Mouse (Mus musculus) embryo, embryonic 9.5 days (tissue): ENCODE results near the gene Coro6.

ENCODE experiments used
- DNase-seq: peaks from one replicate; pipeline ENCODE4 v3.0.0-alpha.2; 2017; ENCODE audit errors: extremely low spot score

The Coro6 gene

GRCm38 (mm10) chr11:77493512-77494343 lies 31.5 kb downstream of the Coro6 start, which contains the start of gene Git1:
TSS of gene Git1 (plus strand) at chr11:77493562.
- peak; percentile 50 for DNase-seq

DNA sequence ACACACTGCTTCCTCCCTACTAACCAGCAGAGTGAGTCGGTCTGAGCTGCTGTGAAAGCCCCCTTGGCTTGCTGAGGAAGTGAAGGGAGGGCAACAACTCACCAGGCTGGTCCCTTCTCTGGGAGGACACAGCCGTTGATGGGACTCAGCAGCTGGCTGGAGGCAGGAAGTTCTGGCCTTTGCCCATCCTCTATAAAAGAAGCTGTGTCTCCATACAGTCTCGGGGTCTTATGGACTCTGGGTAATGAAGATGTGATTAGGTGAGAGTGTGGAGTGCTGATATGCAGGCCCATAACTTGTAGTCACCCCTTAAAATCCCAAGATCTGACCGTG lies 32.1 kb downstream of the Coro6 start:
- no peak for DNase-seq

GRCm38 (mm10) chr11:77494782-77495181 lies 32.6 kb downstream of the Coro6 start:
- DNase-seq = no peak

GRCm38 (mm10) chr11:77495507-77495906 lies 33.3 kb downstream of the Coro6 start:
- DNase-seq = no peak

GRCm38 (mm10) chr11:77497341-77497756 lies 35.1 kb downstream of the Coro6 start:
- peak; percentile 91 for DNase-seq

DNA sequence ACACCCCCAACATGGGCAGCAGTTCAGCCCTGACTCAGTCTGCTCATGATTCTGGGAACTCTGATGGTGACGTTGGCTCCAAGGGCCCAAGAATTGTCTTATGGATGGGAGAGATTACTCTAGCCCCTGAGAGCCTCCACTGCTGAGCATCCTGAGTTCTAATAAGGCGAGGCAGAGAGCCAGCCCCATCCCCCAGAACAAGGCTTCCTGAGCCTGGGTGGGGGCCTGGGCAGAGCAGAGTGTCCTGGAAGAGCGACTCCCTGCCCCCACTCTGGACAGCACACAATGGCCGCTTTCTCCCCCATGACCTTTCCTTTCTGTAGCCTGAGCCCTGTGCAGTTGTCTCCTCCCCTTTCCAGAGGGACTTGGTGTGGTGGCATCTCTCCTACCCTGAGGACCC lies 35.6 kb downstream of the Coro6 start:
- no peak for DNase-seq

GRCm38 (mm10) chr11:77498261-77499139 lies 36.3 kb downstream of the Coro6 start:
- peak; percentile 63 for DNase-seq

DNA sequence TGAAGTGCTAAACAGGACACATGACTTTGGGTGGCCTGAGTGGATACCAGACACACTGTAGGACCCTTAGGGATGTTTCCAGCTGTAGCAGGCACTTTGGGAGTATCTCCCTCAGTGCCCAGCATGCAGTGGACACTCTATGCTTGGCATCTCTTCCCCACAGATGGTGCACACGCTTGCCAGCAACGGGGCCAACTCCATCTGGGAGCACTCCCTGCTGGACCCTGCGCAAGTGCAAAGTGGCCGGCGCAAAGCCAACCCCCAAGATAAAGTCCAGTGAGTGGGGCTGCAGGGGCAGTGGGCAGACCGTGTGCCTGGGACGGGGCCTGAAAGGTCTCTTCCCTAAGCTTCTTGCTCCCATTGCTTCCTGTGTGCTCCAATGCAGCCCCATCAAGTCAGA lies 37.1 kb downstream of the Coro6 start:
- DNase-seq = no peak

DNA sequence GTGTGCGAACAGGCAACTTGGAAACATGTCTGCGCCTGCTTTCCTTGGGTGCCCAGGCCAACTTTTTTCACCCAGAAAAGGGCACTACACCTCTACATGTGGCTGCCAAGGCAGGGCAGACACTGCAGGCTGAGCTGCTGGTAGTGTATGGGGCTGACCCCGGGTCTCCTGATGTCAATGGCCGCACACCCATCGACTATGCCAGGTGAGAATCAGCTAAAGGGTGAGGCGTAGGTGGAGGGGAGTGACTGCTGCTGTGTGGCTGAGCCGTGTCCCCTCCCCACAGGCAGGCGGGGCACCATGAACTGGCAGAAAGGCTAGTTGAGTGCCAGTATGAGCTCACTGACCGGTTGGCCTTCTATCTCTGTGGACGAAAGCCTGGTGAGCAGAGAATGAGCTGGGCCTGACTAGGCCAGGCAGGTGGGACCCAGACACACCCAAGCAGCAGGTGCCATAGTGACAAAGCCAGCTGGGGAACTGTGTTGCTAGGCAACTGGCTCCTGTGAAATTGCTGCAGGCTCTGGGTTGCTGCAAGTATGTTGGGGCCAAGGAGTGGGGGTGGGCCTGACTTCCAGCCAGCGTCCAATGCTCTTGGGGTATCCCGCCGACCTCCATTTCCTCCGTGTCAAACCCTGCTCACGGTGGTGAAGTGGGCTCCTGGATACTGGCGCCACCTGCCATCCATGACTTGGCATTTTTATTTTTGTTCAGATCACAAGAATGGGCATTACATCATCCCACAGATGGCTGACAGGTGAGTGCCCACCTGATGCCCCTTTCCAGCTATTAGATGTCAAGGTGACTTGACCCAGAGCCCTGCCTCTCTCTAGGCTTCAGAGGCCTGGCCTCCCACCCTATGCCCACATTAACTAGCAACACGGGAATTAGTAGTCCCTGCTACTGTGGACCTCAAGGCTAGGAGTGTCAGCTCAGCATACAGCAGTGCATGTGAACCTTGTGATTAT lies 38.4 kb downstream of the Coro6 start:
- DNase-seq = no peak

DNA sequence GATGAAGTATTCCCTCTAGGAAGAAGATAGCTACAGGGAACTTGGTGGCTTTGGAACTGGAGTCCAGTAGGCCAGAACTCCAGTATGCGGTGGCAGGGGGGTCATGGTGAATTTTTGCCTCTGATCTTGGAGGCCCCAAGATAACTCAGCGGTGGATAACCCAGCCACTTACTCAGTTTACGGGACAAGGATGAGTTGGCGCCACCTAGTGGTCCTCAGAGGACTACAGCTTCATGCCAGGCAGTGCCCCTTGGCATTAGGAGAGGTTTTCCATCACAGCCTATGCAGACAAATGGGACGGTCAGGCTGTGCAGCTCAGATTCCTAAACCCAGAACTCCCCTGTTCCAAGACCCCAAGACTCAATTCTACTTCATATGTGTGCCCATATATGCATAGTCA lies 39.2 kb downstream of the Coro6 start:
- DNase-seq = peak; percentile 56

DNA sequence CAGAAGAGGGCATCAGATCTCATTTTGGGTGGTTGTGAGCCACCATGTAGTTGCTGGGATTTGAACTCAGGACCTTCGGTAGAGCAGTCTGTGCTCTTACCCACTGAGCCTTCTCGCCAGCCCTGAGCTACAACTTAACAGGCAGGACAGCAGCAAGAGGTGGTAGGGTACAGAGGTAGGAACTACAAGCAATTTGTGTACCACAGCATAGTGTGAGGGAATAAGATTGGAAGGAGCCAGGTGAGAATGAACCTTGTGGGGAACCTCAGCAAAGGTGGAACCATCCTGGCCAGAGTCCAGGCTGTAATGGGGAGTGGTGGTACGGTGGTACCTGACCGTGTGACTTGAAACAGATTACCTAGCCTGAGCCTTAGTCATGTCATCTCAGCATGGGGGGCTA lies 39.8 kb downstream of the Coro6 start:
- DNase-seq = no peak

DNA sequence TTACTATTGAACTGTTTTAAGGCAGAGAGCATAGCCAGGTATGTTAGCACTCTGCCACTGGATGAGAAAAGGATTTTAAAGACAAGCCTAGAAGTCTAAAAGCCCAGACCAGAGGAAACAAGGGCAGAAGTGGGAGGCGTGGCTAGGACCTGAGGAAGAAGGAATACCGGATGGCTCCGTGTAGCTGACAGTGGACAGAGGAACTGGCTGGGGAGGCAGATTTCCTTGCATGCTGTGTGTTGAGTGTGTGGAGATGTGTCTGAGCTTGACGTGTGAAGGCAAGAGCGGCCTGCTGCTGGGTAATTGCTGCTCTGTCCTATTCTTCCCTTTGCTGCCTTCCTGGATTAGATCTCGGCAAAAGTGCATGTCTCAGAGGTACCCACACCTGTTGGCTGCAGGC lies 40.3 kb downstream of the Coro6 start:
- DNase-seq = no peak

GRCm38 (mm10) chr11:77503511-77503910 lies 41.3 kb downstream of the Coro6 start:
- DNase-seq = no peak

DNA sequence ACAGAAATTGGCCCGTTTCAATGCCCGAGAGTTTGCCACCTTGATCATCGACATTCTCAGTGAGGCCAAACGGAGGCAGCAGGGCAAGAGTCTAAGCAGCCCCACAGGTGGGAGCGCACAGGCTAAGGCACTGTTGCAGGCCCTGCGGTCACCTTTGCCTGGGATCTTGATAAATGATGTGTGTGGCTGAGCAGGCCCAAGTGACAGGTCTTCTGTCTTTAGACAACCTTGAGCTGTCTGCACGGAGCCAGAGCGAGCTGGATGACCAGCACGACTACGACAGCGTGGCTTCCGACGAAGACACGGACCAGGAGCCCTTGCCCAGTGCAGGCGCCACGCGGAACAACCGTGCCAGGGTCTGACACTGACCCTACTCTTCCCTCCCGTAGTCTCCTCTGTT lies 42.2 kb downstream of the Coro6 start:
- DNase-seq = no peak

DNA sequence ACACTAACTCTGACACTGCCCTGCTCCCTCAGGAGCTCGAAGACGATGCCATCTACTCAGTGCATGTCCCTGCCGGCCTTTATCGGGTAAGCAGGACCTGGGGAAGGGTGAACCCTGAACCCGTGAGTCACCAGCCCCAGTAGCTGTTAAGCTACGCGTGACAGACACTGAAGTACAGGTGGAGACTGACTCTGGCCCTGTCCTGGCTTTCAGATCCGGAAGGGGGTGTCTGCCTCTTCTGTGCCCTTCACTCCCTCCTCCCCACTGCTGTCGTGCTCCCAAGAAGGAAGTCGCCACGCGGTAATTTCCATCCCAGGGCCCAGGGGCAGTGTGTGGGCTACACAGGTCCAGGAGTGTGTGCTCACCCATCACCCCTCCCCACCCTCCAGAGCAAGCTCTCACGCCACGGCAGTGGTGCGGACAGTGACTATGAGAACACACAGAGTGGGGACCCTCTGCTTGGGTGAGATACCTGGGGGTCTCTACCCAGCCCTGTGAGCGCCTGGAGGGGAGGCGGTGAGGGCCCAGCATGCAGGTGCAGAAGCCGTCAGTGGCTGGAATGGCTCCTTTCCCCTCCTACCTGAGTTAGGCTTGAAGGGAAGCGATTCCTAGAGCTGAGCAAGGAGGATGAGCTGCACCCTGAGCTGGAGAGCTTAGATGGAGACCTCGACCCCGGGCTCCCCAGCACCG lies 43.2 kb downstream of the Coro6 start:
- no peak for DNase-seq

GRCm38 (mm10) chr11:77506273-77506672 lies 44.1 kb downstream of the Coro6 start:
- no peak for DNase-seq

- DNase-seq = no peak
Measured at GRCm38 (mm10) chr11:77506941-77507340, 44.7 kb downstream of the Coro6 start.

DNA sequence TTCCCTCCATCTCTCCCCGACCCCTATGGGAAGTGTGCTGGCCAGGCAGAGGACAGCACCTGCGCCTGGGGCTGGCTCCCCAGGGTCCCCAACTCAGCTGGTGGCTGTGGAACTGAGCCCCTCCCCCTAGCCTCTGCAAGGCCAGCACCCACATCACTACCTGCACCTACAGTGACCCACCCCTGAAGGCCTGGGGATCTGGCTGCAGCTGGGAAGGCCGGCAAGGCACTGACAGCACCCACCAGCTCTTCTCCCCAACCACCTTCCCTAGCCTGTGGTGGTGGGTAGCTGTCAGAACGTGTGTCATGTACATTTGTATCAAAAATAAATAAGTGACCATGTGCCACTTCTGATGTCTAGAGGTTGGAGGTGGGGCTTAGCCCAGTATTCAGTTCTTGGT lies 45.2 kb downstream of the Coro6 start:
- DNase-seq = no peak

GRCm38 (mm10) chr11:77508068-77509021 lies 46.1 kb downstream of the Coro6 start:
- peak; percentile 85 for DNase-seq

- no peak for DNase-seq
Measured at GRCm38 (mm10) chr11:77511336-77511735, 49.1 kb downstream of the Coro6 start.
